Mouse (Mus musculus): ENCODE measurements at regions not wholly inside any gene's neighbourhood (a gene's known extent, or its start where the extent isn't known, plus 50 kb on each side); places are given as distances from the start of the nearest gene placed in this dataset.

DNA sequence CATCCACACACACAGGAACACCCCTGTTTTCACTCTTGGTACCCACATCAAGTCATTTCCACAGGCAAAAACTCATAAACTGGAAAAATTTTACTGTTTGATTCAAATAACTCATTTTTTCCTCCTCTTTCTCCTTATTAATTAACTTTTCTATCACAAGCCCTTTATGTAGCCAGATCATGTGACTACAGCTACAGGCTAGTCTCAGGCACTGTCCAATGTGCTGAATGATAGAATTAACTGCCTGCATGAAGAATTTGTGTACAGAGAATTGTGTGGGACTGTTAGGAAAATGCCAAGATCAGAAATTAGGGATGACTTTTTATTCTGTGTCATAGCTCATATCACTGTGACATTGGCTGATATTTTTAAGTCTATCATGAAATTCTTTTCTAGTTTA is 402.4 kb upstream of the Got2 start:
- TF ChIP-seq JUND (conservative IDR thresholded peaks at IDR 0.05; ENCODE audit: low read depth, low read length) = no peak
- TF ChIP-seq POLR2A (IDR thresholded peaks at IDR 0.05; ENCODE audit: low read depth, low read length) = no peak
- no peak for TF ChIP-seq MAFK (IDR thresholded peaks at IDR 0.05; ENCODE audit: insufficient replicate concordance, low read length)
- TF ChIP-seq SMC3 (IDR thresholded peaks at IDR 0.05; ENCODE audit: low read depth, low read length) = no peak
- TF ChIP-seq RCOR1 (conservative IDR thresholded peaks at IDR 0.05; ENCODE audit: low read depth, low read length) = no peak
- TF ChIP-seq CTCF (conservative IDR thresholded peaks at IDR 0.05 in 1 of 2, IDR thresholded peaks at IDR 0.05 in 1 of 2; ENCODE audit: low read depth in 2 of 2, low read length in 2 of 2) = no peak
- TF ChIP-seq PAX5 (IDR thresholded peaks at IDR 0.05; ENCODE audit: low read length) = no peak
- no peak for TF ChIP-seq UBTF (IDR thresholded peaks at IDR 0.05; ENCODE audit: low read depth, low read length)
- peaks cover 15% of the 10 kb centered on the region for H3K27me3 ChIP-seq (replicated peaks)
- H3K27ac ChIP-seq (ENCODE audit: insufficient read depth, low read depth) = no peak overlapping the region
- no peaks in the 10 kb centered on the region for H3K36me3 ChIP-seq (replicated peaks in 1 of 2; ENCODE audit: control insufficient read depth in 1 of 2, insufficient read depth in 1 of 2, low read length in 1 of 2)
- H3K4me3 ChIP-seq (replicated peaks in 1 of 3; ENCODE audit: low read depth in 2 of 3, low read length in 2 of 3, poor library complexity in 1 of 3) = no peak overlapping the region
- in situ Hi-C loops (cut with MboI; ENCODE audit: low pct_ligation_motif_present, low pct_unique_long_range_greater_than_20kb, low sequenced_read_pairs) (no loop called here), dilution Hi-C loops (cut with MboI; ENCODE audit: extremely low pct_ligation_motif_present, extremely low pct_unique_long_range_greater_than_20kb, low sequenced_read_pairs) (no loop called here)
- H3K4me2 ChIP-seq (ENCODE audit: insufficient read depth, low read depth, poor library complexity, severe bottlenecking) = no peak overlapping the region
- no peaks in the 10 kb centered on the region for H3K4me1 ChIP-seq (ENCODE audit: control insufficient read depth in 1 of 2, insufficient read depth in 2 of 2)
- no peaks in the 10 kb centered on the region for H3K9me3 ChIP-seq (replicated peaks; ENCODE audit: low read length)
- H3K79me2 ChIP-seq (replicated peaks; ENCODE audit: control insufficient read depth, extremely low read depth, insufficient read depth, poor library complexity, severe bottlenecking) = no peaks in the 10 kb centered on the region
- H3K9ac ChIP-seq (ENCODE audit: insufficient read depth, low read depth) = no peak overlapping the region
- DNase-seq (ENCODE audit: extremely low read depth) = no peak

DNA sequence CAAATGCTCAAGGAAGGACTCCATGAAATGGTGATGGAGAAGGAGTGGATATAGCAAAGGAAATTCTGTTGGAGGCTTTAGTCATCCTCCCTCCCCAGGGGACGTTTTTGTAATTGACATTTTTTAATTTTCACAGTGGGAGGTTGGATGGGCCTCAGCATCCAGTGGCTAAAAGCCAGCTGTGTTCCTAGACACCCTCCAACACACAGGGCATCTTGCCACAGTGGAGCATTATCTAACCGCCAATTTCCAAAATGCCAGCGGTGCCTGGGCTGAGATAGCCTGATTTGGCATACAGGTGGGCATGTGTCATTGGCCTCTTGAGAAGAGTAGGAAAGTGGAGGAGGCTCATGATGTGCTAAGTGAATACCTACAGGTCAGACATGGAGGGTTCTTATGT is 401.2 kb upstream of the Got2 start:
- Histone ChIP-seq H3K4me1 (ENCODE audit: control insufficient read depth in 1 of 2, insufficient read depth in 2 of 2) (no peaks in the 10 kb centered on the region), H3K9me3 (replicated peaks; ENCODE audit: low read length) (no peaks in the 10 kb centered on the region), H3K9ac (ENCODE audit: insufficient read depth, low read depth) (no peak overlapping the region), H3K4me3 (replicated peaks in 1 of 3; ENCODE audit: low read depth in 2 of 3, low read length in 2 of 3, poor library complexity in 1 of 3) (no peak overlapping the region), H3K27ac (ENCODE audit: insufficient read depth, low read depth) (no peak overlapping the region), H3K79me2 (replicated peaks; ENCODE audit: control insufficient read depth, extremely low read depth, insufficient read depth, poor library complexity, severe bottlenecking) (no peaks in the 10 kb centered on the region), H3K4me2 (ENCODE audit: insufficient read depth, low read depth, poor library complexity, severe bottlenecking) (no peak overlapping the region), H3K36me3 (replicated peaks in 1 of 2; ENCODE audit: control insufficient read depth in 1 of 2, insufficient read depth in 1 of 2, low read length in 1 of 2) (no peaks in the 10 kb centered on the region), H3K27me3 (replicated peaks) (peaks cover 15% of the 10 kb centered on the region)
- DNase-seq (ENCODE audit: extremely low read depth) = no peak
- no peak for TF ChIP-seq UBTF (IDR thresholded peaks at IDR 0.05; ENCODE audit: low read depth, low read length)
- TF ChIP-seq NRF1 (IDR thresholded peaks at IDR 0.05; ENCODE audit: low read depth, low read length) = no peak
- no peak for TF ChIP-seq NELFE (IDR thresholded peaks at IDR 0.05; ENCODE audit: low read depth, low read length)
- TF ChIP-seq MEF2A (IDR thresholded peaks at IDR 0.05; ENCODE audit: borderline replicate concordance, low read depth, low read length) = no peak
- TF ChIP-seq MYC (IDR thresholded peaks at IDR 0.05; ENCODE audit: low read depth, low read length) = no peak
- no peak for TF ChIP-seq TCF12 (IDR thresholded peaks at IDR 0.05; ENCODE audit: low read depth, low read length)
- no peak for TF ChIP-seq PAX5 (IDR thresholded peaks at IDR 0.05; ENCODE audit: low read length)
- no peak for TF ChIP-seq E2F4 (IDR thresholded peaks at IDR 0.05; ENCODE audit: insufficient replicate concordance, low read depth, low read length)
- no peak for TF ChIP-seq CHD1 (IDR thresholded peaks at IDR 0.05; ENCODE audit: low read depth, low read length)
- TF ChIP-seq JUN (IDR thresholded peaks at IDR 0.05; ENCODE audit: insufficient read depth, low read depth, low read length) = no peak
- no peak for TF ChIP-seq RAD21 (IDR thresholded peaks at IDR 0.05; ENCODE audit: low read depth, low read length)
- no peak for TF ChIP-seq ZMIZ1 (IDR thresholded peaks at IDR 0.05; ENCODE audit: low read depth, low read length)
- no peak for TF ChIP-seq ZC3H11A (IDR thresholded peaks at IDR 0.05; ENCODE audit: low read depth, low read length)
- TF ChIP-seq MAFK (IDR thresholded peaks at IDR 0.05; ENCODE audit: insufficient replicate concordance, low read length) = no peak
- TF ChIP-seq SMC3 (IDR thresholded peaks at IDR 0.05; ENCODE audit: low read depth, low read length) = no peak
- no peak for TF ChIP-seq BHLHE40 (IDR thresholded peaks at IDR 0.05; ENCODE audit: low read depth, low read length)
- TF ChIP-seq ZKSCAN1 (IDR thresholded peaks at IDR 0.05; ENCODE audit: borderline replicate concordance, low read depth, low read length) = no peak
- no peak for TF ChIP-seq POLR2AphosphoS2 (IDR thresholded peaks at IDR 0.05; ENCODE audit: low read depth, low read length)
- in situ Hi-C loops (cut with MboI; ENCODE audit: low pct_ligation_motif_present, low pct_unique_long_range_greater_than_20kb, low sequenced_read_pairs) = no loop called here
- dilution Hi-C loops (cut with MboI; ENCODE audit: extremely low pct_ligation_motif_present, extremely low pct_unique_long_range_greater_than_20kb, low sequenced_read_pairs) = no loop called here

Measured in CH12.LX (cell line).